Mouse (Mus musculus): ENCODE data around the gene Ccr4. TPM values are rescaled to one million over a fixed set of nuclear protein-coding genes. Genes with fewer than 3 reads are reported as not detected.

Ccr4 gene
- polyA plus RNA-seq, 1 experiment from 2014 or later, result not detected

Other genes with a start within 250 kb of the Ccr4 start
- not detected in 2 replicates for gene Bcl2a1c, start 174.8 kb downstream of the Ccr4 start, polyA plus RNA-seq (2014; fragmentation: Nextera tagmentation; extraction: Ambion mirVana)
- gene Crtap, start 114.2 kb downstream of the Ccr4 start, polyA plus RNA-seq (2014; fragmentation: Nextera tagmentation; extraction: Ambion mirVana), result 10.7 and 23.8 TPM in 2 replicates
- 22.9 and 27.9 TPM in 2 replicates for gene Glb1, start 103.8 kb downstream of the Ccr4 start, polyA plus RNA-seq (2014; fragmentation: Nextera tagmentation; extraction: Ambion mirVana)
- 3.5 and 4.1 TPM in 2 replicates for gene Tmppe, start 103.8 kb downstream of the Ccr4 start, polyA plus RNA-seq (2014; fragmentation: Nextera tagmentation; extraction: Ambion mirVana)
- not detected in 2 replicates for gene C130032M10Rik, start 10.8 kb upstream of the Ccr4 start, polyA plus RNA-seq (2014; fragmentation: Nextera tagmentation; extraction: Ambion mirVana)
- gene Trim71, start 59.5 kb upstream of the Ccr4 start, polyA plus RNA-seq (2014; fragmentation: Nextera tagmentation; extraction: Ambion mirVana), result 0.15 and 0.16 TPM in 2 replicates
- gene Cnot10, start 135.3 kb upstream of the Ccr4 start, polyA plus RNA-seq (2014; fragmentation: Nextera tagmentation; extraction: Ambion mirVana), result 44.0 and 56.7 TPM in 2 replicates
- 106 and 107 TPM in 2 replicates for gene Dync1li1, start 183.9 kb upstream of the Ccr4 start, polyA plus RNA-seq (2014; fragmentation: Nextera tagmentation; extraction: Ambion mirVana)
- 13.8 and 19.2 TPM in 2 replicates for gene Cmtm6, start 226.2 kb upstream of the Ccr4 start, polyA plus RNA-seq (2014; fragmentation: Nextera tagmentation; extraction: Ambion mirVana)

All from midbrain, embryonic 14.5 days (tissue).